Mouse (Mus musculus) kidney, adult 2 months (tissue): ENCODE results near the gene Zfp768. TPM values are rescaled to one million over a fixed set of nuclear protein-coding genes. Genes with fewer than 3 reads are reported as not detected.

Source experiments
- DNase-seq: peaks from one replicate; pipeline ENCODE4 v3.0.0; 2021
- H3K27ac ChIP-seq: fragments of 200-500 bp; 2 replicates; pipeline ENCODE4 v1.5.1; 2012; ENCODE audit warnings: low read depth, low read length, control low read depth, inconsistent platforms; ENCODE audit not compliant: insufficient read depth
- H3K27me3 ChIP-seq: fragments of 200-500 bp; replicated peaks from 2 replicates; pipeline ENCODE4 v1.6.1; 2012; ENCODE audit warnings: mild to moderate bottlenecking, moderate library complexity, low read length, inconsistent platforms; ENCODE audit not compliant: control insufficient read depth, insufficient read depth
- H3K36me3 ChIP-seq: fragments of 200-500 bp; 2 replicates; pipeline ENCODE4 v1.6.1; 2012; ENCODE audit warnings: mild to moderate bottlenecking, moderate library complexity, low read length, inconsistent platforms; ENCODE audit not compliant: control insufficient read depth, insufficient read depth
- H3K4me1 ChIP-seq: fragments of 200-500 bp; 2 replicates; pipeline ENCODE4 v1.6.1; 2011; ENCODE audit warnings: low read length; ENCODE audit not compliant: control insufficient read depth, insufficient read depth
- H3K4me3 ChIP-seq: fragments of 200-500 bp; 2 replicates; pipeline ENCODE4 v1.5.1; 2011; ENCODE audit warnings: mild to moderate bottlenecking, low read depth, low read length, control low read depth; ENCODE audit not compliant: insufficient read depth
- CTCF ChIP-seq: fragments of 200-500 bp; conservative IDR thresholded peaks from 2 replicates; pipeline ENCODE4 v1.5.1; 2011; ENCODE audit warnings: low read depth, mild to moderate bottlenecking, control low read depth, low read length, moderate library complexity, mixed read lengths; ENCODE audit not compliant: insufficient read depth, insufficient read length
- POLR2A ChIP-seq: fragments of 200-500 bp; IDR thresholded peaks from one replicate; pipeline ENCODE4 v1.6.1; 2011; ENCODE audit warnings: low read depth, low read length, control low read depth
- WGBS: fragments of 180-500 bp; shearing (Covaris S2); methylation state at CpG from one replicate; pipeline ENCODE4 v1.1.7; 2018; 5-methylcytosine and 5-hydroxymethylcytosine counted together
- polyA plus RNA-seq: library from polyadenylated mRNA; depleted of rRNA; stranded (reverse); fragments of >200 nt; gene quantifications from 2 replicates; pipeline ENCODE4 v1.2.3, GENCODE M21; 2012

Gene Zfp768
- polyA plus RNA-seq, 1 experiment, result 36.7 TPM

GRCm38 (mm10) chr7:127355796-127356195 is 10.4 kb upstream of the Zfp768 start:
- H3K4me3 ChIP-seq, result no peak overlapping the region
- no peak overlapping the region for H3K27ac ChIP-seq
- 69% methylated on average over 3 of the region's 3 CpGs for WGBS
- H3K27me3 ChIP-seq, result no peaks in the 10 kb centered on the region
- no peak for TF ChIP-seq POLR2A
- TF ChIP-seq CTCF, result no peak
- H3K4me1 ChIP-seq, result no peaks in the 10 kb centered on the region
- no peaks in the 10 kb centered on the region for H3K36me3 ChIP-seq
- no peak for DNase-seq

- H3K4me1 ChIP-seq, result peaks cover 2% of the 10 kb centered on the region; the same call in 1 of the 2 replicates
These were observed 6.0 kb upstream of the Zfp768 start for GRCm38 (mm10) chr7:127351230-127352004.

GRCm38 (mm10) chr7:127346676-127347075 is 1.3 kb upstream of the Zfp768 start:
- peak overlapping the region; percentile 96 for H3K27ac ChIP-seq
- H3K36me3 ChIP-seq, result no peaks in the 10 kb centered on the region
- peaks cover 23% of the 10 kb centered on the region; the same call in 1 of the 2 replicates for H3K4me1 ChIP-seq
- peak; percentile 87 for DNase-seq
- 0 out of 2 replicates have a peak overlapping the region, but pooled peaks have one; percentile 91 for H3K4me3 ChIP-seq
- WGBS, result 24% methylated on average over 8 of the region's 8 CpGs
- TF ChIP-seq CTCF, result no peak
- TF ChIP-seq POLR2A, result no peak
- H3K27me3 ChIP-seq, result no peaks in the 10 kb centered on the region

More at GRCm38 (mm10) chr7:127351230-127352004, 6.0 kb upstream of the Zfp768 start:
- WGBS, result 84% methylated on average over 5 of the region's 5 CpGs
- TF ChIP-seq CTCF (no peak), POLR2A (no peak)
- no peaks in the 10 kb centered on the region for H3K27me3 ChIP-seq
- no peak overlapping the region for H3K27ac ChIP-seq
- no peaks in the 10 kb centered on the region for H3K36me3 ChIP-seq
- no peak for DNase-seq
- H3K4me3 ChIP-seq, result no peak overlapping the region

- Histone ChIP-seq H3K27me3 (no peaks in the 10 kb centered on the region), H3K36me3 (no peaks in the 10 kb centered on the region), H3K27ac (peak overlapping the region; percentile 95), H3K4me3 (peak overlapping the region; percentile 91), H3K4me1 (peaks cover 34% of the 10 kb centered on the region)
- no peak for DNase-seq
- under 1% methylated on average over 41 of the region's 42 CpGs for WGBS
- peak; percentile 26 for TF ChIP-seq POLR2A
- no peak for TF ChIP-seq CTCF
These were observed 297 bp downstream of the Zfp768 start for GRCm38 (mm10) chr7:127345092-127345491.

- DNase-seq, result peak; percentile 73
- 50% methylated on average over 8 of the region's 8 CpGs for WGBS
- peaks cover 34% of the 10 kb centered on the region for H3K4me1 ChIP-seq
These were observed 1.0 kb downstream of the Zfp768 start for GRCm38 (mm10) chr7:127344371-127344770.

GRCm38 (mm10) chr7:127343351-127344019 is 1.9 kb downstream of the Zfp768 start:
- WGBS, result 92% methylated on average over 38 of the region's 38 CpGs
- peak; percentile 8 for DNase-seq
- 0 out of 2 replicates have a peak overlapping the region, but pooled peaks have one; percentile 1 for H3K27ac ChIP-seq

More at GRCm38 (mm10) chr7:127344371-127344770, 1.0 kb downstream of the Zfp768 start:
- no peaks in the 10 kb centered on the region for H3K36me3 ChIP-seq
- peak overlapping the region; percentile 91 for H3K4me3 ChIP-seq
- H3K27me3 ChIP-seq, result no peaks in the 10 kb centered on the region
- peak overlapping the region; percentile 95; the same call in 1 of the 2 replicates for H3K27ac ChIP-seq
- TF ChIP-seq POLR2A (no peak), CTCF (no peak)

GRCm38 (mm10) chr7:127342888-127343287 is 2.5 kb downstream of the Zfp768 start:
- no peak for TF ChIP-seq CTCF
- no peak for TF ChIP-seq POLR2A
- 76% methylated on average over 7 of the region's 7 CpGs for WGBS

More at GRCm38 (mm10) chr7:127343351-127344019, 1.9 kb downstream of the Zfp768 start:
- Histone ChIP-seq H3K27me3 (no peaks in the 10 kb centered on the region), H3K4me3 (no peak overlapping the region), H3K4me1 (peaks cover 34% of the 10 kb centered on the region), H3K36me3 (no peaks in the 10 kb centered on the region)
- no peak for TF ChIP-seq CTCF
- TF ChIP-seq POLR2A, result no peak

More at GRCm38 (mm10) chr7:127342888-127343287, 2.5 kb downstream of the Zfp768 start:
- no peaks in the 10 kb centered on the region for H3K27me3 ChIP-seq
- no peak overlapping the region for H3K4me3 ChIP-seq
- H3K27ac ChIP-seq, result peak overlapping the region; percentile 51; the same call in 1 of the 2 replicates
- peak; percentile 15 for DNase-seq
- no peaks in the 10 kb centered on the region for H3K36me3 ChIP-seq
- H3K4me1 ChIP-seq, result peaks cover 34% of the 10 kb centered on the region
